Mouse (Mus musculus) heart, adult 2 months (tissue): ENCODE results near the gene Ywhah.

ENCODE experiments used
- CTCF ChIP-seq: fragments of 200-600 bp; IDR thresholded peaks from 2 replicates; pipeline ENCODE4 v1.8.1; 2022; ENCODE audit warnings: antibody characterized with exemption, mild to moderate bottlenecking, moderate library complexity
- POLR2A ChIP-seq: fragments of 200-500 bp; IDR thresholded peaks from 2 replicates; pipeline ENCODE4 v1.6.1; 2011; ENCODE audit warnings: mild to moderate bottlenecking, low read depth, low read length, control low read depth; ENCODE audit not compliant: insufficient read depth

GRCm38 (mm10) chr5:33045316-33045705, 26.7 kb downstream of the Ywhah start:
- TF ChIP-seq CTCF (no peak), POLR2A (no peak)
